Mouse (Mus musculus): ENCODE measurements at regions not wholly inside any gene's neighbourhood (a gene's known extent, or its start where the extent isn't known, plus 50 kb on each side); places are given as distances from the start of the nearest gene placed in this dataset.

GRCm38 (mm10) chr15:88385943-88386342 lies 214.2 kb upstream of the Zdhhc25 start:
- TF ChIP-seq CTCF (IDR thresholded peaks at IDR 0.05; ENCODE audit: extremely low read depth, insufficient read depth, low read length) (no peak), POLR2A (IDR thresholded peaks at IDR 0.05; ENCODE audit: extremely low read depth, insufficient read depth, low read length) (no peak)

Data from cortical plate, adult 2 months (tissue).